Mouse (Mus musculus): ENCODE data around the gene Sptan1. TPM values are rescaled to one million over a fixed set of nuclear protein-coding genes. Genes with fewer than 3 reads are reported as not detected.
A peak's percentile ranks its signal among the peaks of the same experiment; 100 is the strongest.

Sptan1 gene
- total and polyA plus RNA-seq, 3 experiments, result 130 to 167 (median 159) TPM

DNA sequence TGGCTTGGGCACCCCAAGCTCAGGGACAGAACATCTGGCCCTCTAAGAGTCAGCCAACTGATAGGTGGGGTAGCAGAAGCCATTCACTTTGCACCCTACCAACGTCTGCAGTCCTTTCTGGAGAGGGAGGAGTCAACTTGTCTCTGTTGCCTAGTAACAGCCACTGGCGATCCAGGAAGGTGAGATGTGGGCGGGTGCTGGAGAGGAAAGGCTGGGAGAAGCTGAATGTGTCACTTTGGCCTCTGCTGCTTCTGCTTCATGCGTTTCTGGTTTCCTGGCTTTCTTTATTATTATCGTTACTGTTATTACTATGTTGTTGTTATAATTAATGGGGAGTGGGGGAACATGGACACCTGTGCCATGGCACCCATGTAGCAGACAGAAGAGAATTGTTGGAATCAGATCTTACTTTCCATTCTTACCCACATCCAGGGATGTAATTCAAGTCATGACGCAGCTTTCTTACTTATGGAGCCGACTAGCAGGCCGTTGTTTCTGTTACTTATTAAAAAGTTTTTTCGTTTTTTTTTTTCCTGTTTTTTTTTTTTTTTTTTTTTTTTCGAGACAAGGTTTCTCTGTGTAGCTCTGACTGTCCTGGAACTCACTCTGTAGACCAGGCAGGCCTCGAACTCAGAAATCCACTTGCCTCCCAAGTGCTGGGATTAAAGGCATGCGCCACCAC lies 92.0 kb downstream of the Sptan1 start, which contains the start of gene Set:
TSS of gene Set (plus strand) at position 156 of the 682 bp plus-strand sequence.
- Histone ChIP-seq H3K27ac (no peak within 1 kb of the TSS), H3K4me1 (ENCODE audit: control insufficient read depth, insufficient read depth, low read length) (peaks cover 1% of the 10 kb centered on the region; the same call in 1 of the 2 replicates), H3K27me3 (ENCODE audit: control insufficient read depth, insufficient read depth, low read length) (no peaks in the 10 kb centered on the region), H3K9ac (ENCODE audit: low read depth, low read length) (no peak within 1 kb of the TSS), H3K36me3 (ENCODE audit: control insufficient read depth, insufficient read depth, low read length) (no peaks in the 10 kb centered on the region), H3K4me3 (no peak within 1 kb of the TSS), H3K79me2 (replicated peaks; ENCODE audit: control insufficient read depth, insufficient read depth, low read length) (no peaks in the 10 kb centered on the region)
- no peak for TF ChIP-seq CTCF (IDR thresholded peaks at IDR 0.05)
- no peak for TF ChIP-seq EP300 (IDR thresholded peaks at IDR 0.05; ENCODE audit: insufficient read depth, low read depth, low read length)
- TF ChIP-seq POLR2A (IDR thresholded peaks at IDR 0.05; ENCODE audit: insufficient read depth, low read depth, low read length), result no peak
- DNase-seq, result no peak
- intact Hi-C loops (cut with DNase I), result no loop called here
- 51% methylated on average over 12 of the region's 12 CpGs for WGBS

GRCm38 (mm10) chr2:30058418-30058817 lies 93.1 kb downstream of the Sptan1 start:
- TF ChIP-seq CTCF (IDR thresholded peaks at IDR 0.05) (no peak), EP300 (IDR thresholded peaks at IDR 0.05; ENCODE audit: insufficient read depth, low read depth, low read length) (no peak), POLR2A (IDR thresholded peaks at IDR 0.05; ENCODE audit: insufficient read depth, low read depth, low read length) (no peak)
- no peaks in the 10 kb centered on the region for H3K36me3 ChIP-seq (ENCODE audit: control insufficient read depth, insufficient read depth, low read length)
- intact Hi-C loops (cut with DNase I), result no loop called here
- DNase-seq, result no peak
- H3K9ac ChIP-seq (ENCODE audit: low read depth, low read length), result no peak overlapping the region
- WGBS, result 74% methylated on average over 5 of the region's 5 CpGs
- H3K27me3 ChIP-seq (ENCODE audit: control insufficient read depth, insufficient read depth, low read length), result no peaks in the 10 kb centered on the region
- H3K4me1 ChIP-seq (ENCODE audit: control insufficient read depth, insufficient read depth, low read length), result peaks cover 7% of the 10 kb centered on the region
- H3K27ac ChIP-seq, result no peak overlapping the region
- no peaks in the 10 kb centered on the region for H3K79me2 ChIP-seq (replicated peaks; ENCODE audit: control insufficient read depth, insufficient read depth, low read length)
- no peak overlapping the region for H3K4me3 ChIP-seq

DNA sequence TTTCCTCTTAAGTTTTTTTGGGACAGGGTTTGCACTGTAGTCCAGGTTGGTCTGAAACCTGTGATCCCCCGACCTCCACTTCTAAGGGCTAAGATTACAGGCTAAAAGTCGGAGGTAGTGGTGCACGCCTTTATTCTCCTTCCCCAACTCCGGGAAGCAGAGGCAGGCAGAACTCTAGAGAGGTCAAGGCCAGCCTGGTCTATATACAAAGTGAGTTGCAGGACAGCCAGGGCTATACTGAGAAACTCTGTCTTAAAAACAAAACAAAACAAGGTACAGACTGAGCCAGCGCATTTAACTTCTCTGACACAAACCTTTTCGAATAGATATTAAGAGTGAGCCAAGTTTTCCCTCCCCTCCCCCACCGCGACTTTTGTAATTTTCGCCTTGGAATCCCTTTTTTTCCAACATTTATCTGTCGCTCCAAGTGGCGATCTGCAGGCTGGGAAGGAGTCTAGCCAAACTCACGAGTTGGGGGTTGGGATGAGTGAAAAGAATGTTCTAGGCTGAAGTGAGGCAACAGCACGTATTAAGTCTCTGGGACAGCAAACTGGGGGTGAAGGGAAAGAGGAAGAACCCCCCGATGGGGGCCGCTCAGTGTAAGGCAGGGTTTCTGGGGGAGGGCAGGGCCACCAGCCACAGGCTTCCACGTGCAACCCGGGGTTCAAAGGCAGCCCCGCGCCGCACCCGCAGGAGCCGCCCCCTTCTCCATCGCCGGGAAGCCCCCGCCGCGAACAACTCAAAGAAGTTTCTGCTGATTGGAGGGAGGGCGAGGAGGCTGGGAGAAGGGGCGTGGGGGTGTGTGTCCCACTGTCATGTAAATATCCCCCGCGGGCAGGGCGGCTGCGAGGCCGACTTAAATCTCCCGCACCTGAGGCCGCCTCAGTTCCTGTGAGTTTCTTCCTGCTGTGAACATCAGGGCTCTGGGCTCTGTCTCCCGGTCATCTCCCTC lies 96.1 kb downstream of the Sptan1 start:
- Histone ChIP-seq H3K27me3 (ENCODE audit: control insufficient read depth, insufficient read depth, low read length) (no peaks in the 10 kb centered on the region), H3K4me3 (peak overlapping the region; percentile 74), H3K36me3 (ENCODE audit: control insufficient read depth, insufficient read depth, low read length) (no peaks in the 10 kb centered on the region), H3K79me2 (replicated peaks; ENCODE audit: control insufficient read depth, insufficient read depth, low read length) (no peaks in the 10 kb centered on the region), H3K27ac (peak overlapping the region; percentile 82), H3K4me1 (ENCODE audit: control insufficient read depth, insufficient read depth, low read length) (peaks cover 8% of the 10 kb centered on the region), H3K9ac (ENCODE audit: low read depth, low read length) (peak overlapping the region; percentile 95)
- 12% methylated on average over 37 of the region's 37 CpGs for WGBS
- TF ChIP-seq EP300 (IDR thresholded peaks at IDR 0.05; ENCODE audit: insufficient read depth, low read depth, low read length) (no peak), POLR2A (IDR thresholded peaks at IDR 0.05; ENCODE audit: insufficient read depth, low read depth, low read length) (no peak), CTCF (IDR thresholded peaks at IDR 0.05) (no peak)
- intact Hi-C loops (cut with DNase I), result no loop called here
- DNase-seq, result peak; percentile 49 to 60

DNA sequence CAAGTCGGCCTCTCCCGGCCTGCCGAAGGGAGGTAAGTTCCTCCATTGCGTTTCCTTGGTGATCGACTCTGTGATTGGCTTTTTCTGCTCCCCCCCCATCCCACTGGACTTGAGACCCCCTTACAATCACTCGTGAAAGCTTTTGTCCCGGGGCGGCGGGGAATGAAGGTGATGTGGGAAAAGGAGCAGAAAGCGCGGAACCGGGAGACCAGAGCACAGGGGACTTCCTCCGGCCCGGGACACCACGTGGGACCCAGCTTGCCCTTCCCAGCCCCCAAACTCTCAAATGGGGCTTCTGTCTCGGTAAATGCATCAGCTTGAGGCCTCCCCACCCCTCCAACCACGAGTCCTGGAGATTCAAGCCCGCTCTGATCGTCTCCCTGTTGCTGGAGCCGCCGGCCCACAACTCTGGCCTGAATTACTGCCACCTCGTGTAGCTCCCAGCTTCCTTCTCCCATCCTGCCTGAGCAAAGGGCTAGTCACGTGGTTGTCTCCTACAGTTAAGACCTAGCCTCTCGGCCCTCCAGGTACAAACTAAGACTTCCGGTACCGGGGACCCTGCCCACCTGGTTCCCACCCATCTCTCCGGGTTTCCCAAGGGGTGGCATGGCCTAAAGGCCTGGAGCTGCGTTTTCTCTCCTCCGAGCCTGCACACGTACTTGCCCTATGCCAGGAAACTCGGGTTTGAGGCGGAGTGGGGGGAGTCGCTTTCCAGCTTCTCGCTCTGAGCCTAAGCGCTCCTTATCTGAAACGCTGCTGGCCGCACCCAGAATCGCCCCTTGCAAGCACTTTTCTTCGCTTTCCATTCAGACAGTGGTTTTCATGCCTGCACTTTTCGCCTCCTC lies 97.1 kb downstream of the Sptan1 start:
- Histone ChIP-seq H3K36me3 (ENCODE audit: control insufficient read depth, insufficient read depth, low read length) (peaks cover under 1% of the 10 kb centered on the region; the same call in 1 of the 2 replicates), H3K4me1 (ENCODE audit: control insufficient read depth, insufficient read depth, low read length) (peaks cover 8% of the 10 kb centered on the region), H3K79me2 (replicated peaks; ENCODE audit: control insufficient read depth, insufficient read depth, low read length) (peaks cover 2% of the 10 kb centered on the region; the same call in 1 of the 2 replicates), H3K27ac (peak overlapping the region; percentile 82), H3K9ac (ENCODE audit: low read depth, low read length) (peak overlapping the region; percentile 95), H3K27me3 (ENCODE audit: control insufficient read depth, insufficient read depth, low read length) (no peaks in the 10 kb centered on the region), H3K4me3 (peak overlapping the region; percentile 74)
- TF ChIP-seq CTCF (IDR thresholded peaks at IDR 0.05), result peak; percentile 20; the same call in 1 of the 2 replicates
- peak; percentile 65 for TF ChIP-seq POLR2A (IDR thresholded peaks at IDR 0.05; ENCODE audit: insufficient read depth, low read depth, low read length)
- peak; percentile 63; the same call in 1 of the 2 replicates for TF ChIP-seq EP300 (IDR thresholded peaks at IDR 0.05; ENCODE audit: insufficient read depth, low read depth, low read length)
- WGBS, result under 1% methylated on average over 40 of the region's 40 CpGs
- DNase-seq, result peak; percentile 76 to 81
- intact Hi-C loops (cut with DNase I), result no loop called here

GRCm38 (mm10) chr2:30063235-30063634 lies 97.9 kb downstream of the Sptan1 start:
- peak overlapping the region; percentile 95 for H3K9ac ChIP-seq (ENCODE audit: low read depth, low read length)
- peak overlapping the region; percentile 74 for H3K4me3 ChIP-seq
- peaks cover 10% of the 10 kb centered on the region for H3K4me1 ChIP-seq (ENCODE audit: control insufficient read depth, insufficient read depth, low read length)
- intact Hi-C loops (cut with DNase I), result no loop called here
- H3K27ac ChIP-seq, result peak overlapping the region; percentile 82
- H3K36me3 ChIP-seq (ENCODE audit: control insufficient read depth, insufficient read depth, low read length), result peaks cover 8% of the 10 kb centered on the region
- H3K27me3 ChIP-seq (ENCODE audit: control insufficient read depth, insufficient read depth, low read length), result no peaks in the 10 kb centered on the region
- TF ChIP-seq CTCF (IDR thresholded peaks at IDR 0.05) (no peak), POLR2A (IDR thresholded peaks at IDR 0.05; ENCODE audit: insufficient read depth, low read depth, low read length) (no peak), EP300 (IDR thresholded peaks at IDR 0.05; ENCODE audit: insufficient read depth, low read depth, low read length) (no peak)
- 30% methylated on average over 8 of the region's 8 CpGs for WGBS
- H3K79me2 ChIP-seq (replicated peaks; ENCODE audit: control insufficient read depth, insufficient read depth, low read length), result peaks cover 2% of the 10 kb centered on the region; the same call in 1 of the 2 replicates
- DNase-seq, result no peak

All from heart, adult 2 months (tissue).